Mouse (Mus musculus): ENCODE data around the gene Tnfaip3. TPM values are rescaled to one million over a fixed set of nuclear protein-coding genes. Genes with fewer than 3 reads are reported as not detected.

Tnfaip3 gene
- total RNA-seq, 1 experiment from 2014 or later: 39.9 TPM

- ATAC-seq (replicated peaks; ENCODE audit: low read depth, poor library complexity, severe bottlenecking): no peak
Observed at GRCm38 (mm10) chr10:19016823-19017471, 1.5 kb upstream of the Tnfaip3 start.

- peak; percentile 26; the same call in 1 of the 2 replicates for ATAC-seq (replicated peaks; ENCODE audit: low read depth, poor library complexity, severe bottlenecking)
Observed at GRCm38 (mm10) chr10:19014381-19015256, 838 bp downstream of the Tnfaip3 start.

- ATAC-seq (replicated peaks; ENCODE audit: low read depth, poor library complexity, severe bottlenecking): no peak
Observed at GRCm38 (mm10) chr10:19013351-19013750, 2.1 kb downstream of the Tnfaip3 start.

GRCm38 (mm10) chr10:19012616-19013015, 2.8 kb downstream of the Tnfaip3 start:
- ATAC-seq (replicated peaks; ENCODE audit: low read depth, poor library complexity, severe bottlenecking): no peak

GRCm38 (mm10) chr10:19011832-19012440, 3.5 kb downstream of the Tnfaip3 start:
- no peak for ATAC-seq (replicated peaks; ENCODE audit: low read depth, poor library complexity, severe bottlenecking)

- no peak for ATAC-seq (replicated peaks; ENCODE audit: low read depth, poor library complexity, severe bottlenecking)
Observed at GRCm38 (mm10) chr10:19010414-19010813, 5.0 kb downstream of the Tnfaip3 start.

GRCm38 (mm10) chr10:19009186-19009672, 6.2 kb downstream of the Tnfaip3 start:
- ATAC-seq (replicated peaks; ENCODE audit: low read depth, poor library complexity, severe bottlenecking): peak; percentile 50

- ATAC-seq (replicated peaks; ENCODE audit: low read depth, poor library complexity, severe bottlenecking): no peak; the same call in 1 of the 2 replicates
Observed at GRCm38 (mm10) chr10:19008607-19008940, 6.9 kb downstream of the Tnfaip3 start.

- no peak; the same call in 1 of the 2 replicates for ATAC-seq (replicated peaks; ENCODE audit: low read depth, poor library complexity, severe bottlenecking)
Observed at GRCm38 (mm10) chr10:19007897-19008606, 7.4 kb downstream of the Tnfaip3 start.

- ATAC-seq (replicated peaks; ENCODE audit: low read depth, poor library complexity, severe bottlenecking): 0 out of 2 replicates have a peak, but pooled peaks have one; percentile 15
Observed at GRCm38 (mm10) chr10:19002091-19002785, 13.2 kb downstream of the Tnfaip3 start.

GRCm38 (mm10) chr10:18999427-18999826, 16.0 kb downstream of the Tnfaip3 start:
- ATAC-seq (replicated peaks; ENCODE audit: low read depth, poor library complexity, severe bottlenecking): peak; percentile 65

GRCm38 (mm10) chr10:18996331-18996730, 19.1 kb downstream of the Tnfaip3 start:
- no peak for ATAC-seq (replicated peaks; ENCODE audit: low read depth, poor library complexity, severe bottlenecking)

GRCm38 (mm10) chr10:18995465-18996261, 19.8 kb downstream of the Tnfaip3 start:
- no peak for ATAC-seq (replicated peaks; ENCODE audit: low read depth, poor library complexity, severe bottlenecking)

GRCm38 (mm10) chr10:18992971-18993370, 22.5 kb downstream of the Tnfaip3 start:
- no peak for ATAC-seq (replicated peaks; ENCODE audit: low read depth, poor library complexity, severe bottlenecking)

- ATAC-seq (replicated peaks; ENCODE audit: low read depth, poor library complexity, severe bottlenecking): no peak
Observed at GRCm38 (mm10) chr10:18991057-18991456, 24.4 kb downstream of the Tnfaip3 start.

- no peak for ATAC-seq (replicated peaks; ENCODE audit: low read depth, poor library complexity, severe bottlenecking)
Observed at GRCm38 (mm10) chr10:18987907-18988199, 27.6 kb downstream of the Tnfaip3 start.

GRCm38 (mm10) chr10:18987046-18987906, 28.2 kb downstream of the Tnfaip3 start:
- no peak for ATAC-seq (replicated peaks; ENCODE audit: low read depth, poor library complexity, severe bottlenecking)

GRCm38 (mm10) chr10:18985516-18985915, 29.9 kb downstream of the Tnfaip3 start:
- no peak for ATAC-seq (replicated peaks; ENCODE audit: low read depth, poor library complexity, severe bottlenecking)

Data from common myeloid progenitor, adult 5-6 weeks (primary cell).